Mouse (Mus musculus) hindbrain, embryonic 12.5 days (tissue): ENCODE measurements around the gene Tpm1. TPM values are rescaled to one million over a fixed set of nuclear protein-coding genes. Genes with fewer than 3 reads are reported as not detected.

ENCODE experiments used
- ATAC-seq: fragments of 200-750 bp; cut with Nextera tagmentation; 2 replicates; pipeline ENCODE4 v1.8.0; 2017; ENCODE audit warnings: moderate TSS enrichment; ENCODE audit not compliant: low FRiP score
- H3K27ac ChIP-seq: fragments of 300-500 bp; sonication (generic); 2 replicates; pipeline ENCODE4 v1.5.1; 2016; ENCODE audit warnings: mild to moderate bottlenecking
- H3K27me3 ChIP-seq: fragments of 300-500 bp; sonication (generic); 2 replicates; pipeline ENCODE4 v1.6.1; 2016; ENCODE audit warnings: mild to moderate bottlenecking
- H3K36me3 ChIP-seq: fragments of 300-500 bp; sonication (generic); 2 replicates; pipeline ENCODE4 v1.6.1; 2016; ENCODE audit warnings: mild to moderate bottlenecking
- H3K4me1 ChIP-seq: fragments of 300-500 bp; sonication (generic); 2 replicates; pipeline ENCODE4 v1.6.1; 2016
- H3K4me2 ChIP-seq: fragments of 300-500 bp; sonication (generic); replicated peaks from 2 replicates; pipeline ENCODE4 v1.6.1; 2016; ENCODE audit warnings: mild to moderate bottlenecking
- H3K4me3 ChIP-seq: fragments of 300-500 bp; sonication (generic); 2 replicates; pipeline ENCODE4 v1.5.1; 2016; ENCODE audit warnings: mild to moderate bottlenecking
- H3K9ac ChIP-seq: fragments of 300-500 bp; sonication (generic); 2 replicates; pipeline ENCODE4 v1.6.1; 2016; ENCODE audit warnings: mild to moderate bottlenecking, moderate library complexity
- H3K9me3 ChIP-seq: fragments of 300-500 bp; sonication (generic); replicated peaks from 2 replicates; pipeline ENCODE4 v1.6.1; 2016; ENCODE audit warnings: mild to moderate bottlenecking
- WGBS: fragments of 180-500 bp; shearing (Covaris S2); methylation state at CpG from one replicate; pipeline ENCODE4 v1.1.7; 2016; 5-methylcytosine and 5-hydroxymethylcytosine counted together
- polyA plus RNA-seq: library from polyadenylated mRNA; unstranded; fragments of >200 nt; fragmentation: Nextera tagmentation; extraction: Ambion mirVana; gene quantifications from 2 replicates; pipeline ENCODE4 v1.2.1, GENCODE M21; 2016

Tpm1 gene
- polyA plus RNA-seq, 1 experiment from 2014 or later, result 396 TPM

- no peaks in the 10 kb centered on the region for H3K36me3 ChIP-seq
- no peak for ATAC-seq
- H3K27ac ChIP-seq, result no peak overlapping the region
- no peak overlapping the region for H3K4me3 ChIP-seq
- peaks cover 6% of the 10 kb centered on the region for H3K4me1 ChIP-seq
- no peak overlapping the region for H3K4me2 ChIP-seq
- no peak overlapping the region for H3K9ac ChIP-seq
- 74% methylated on average over 6 of the region's 6 CpGs for WGBS
- H3K27me3 ChIP-seq, result no peaks in the 10 kb centered on the region
- no peaks in the 10 kb centered on the region for H3K9me3 ChIP-seq
Observed at GRCm38 (mm10) chr9:66989581-66989980, 59.6 kb downstream of the Tpm1 start.

GRCm38 (mm10) chr9:66988888-66989414 lies 60.3 kb downstream of the Tpm1 start:
- Histone ChIP-seq H3K4me1 (peaks cover 6% of the 10 kb centered on the region), H3K4me3 (no peak overlapping the region), H3K9me3 (no peaks in the 10 kb centered on the region), H3K27ac (no peak overlapping the region), H3K27me3 (no peaks in the 10 kb centered on the region), H3K4me2 (no peak overlapping the region), H3K9ac (no peak overlapping the region), H3K36me3 (no peaks in the 10 kb centered on the region)
- 45% methylated on average over 6 of the region's 6 CpGs for WGBS
- ATAC-seq, result no peak

- Histone ChIP-seq H3K4me2 (no peak overlapping the region), H3K4me1 (peaks cover 6% of the 10 kb centered on the region), H3K27ac (no peak overlapping the region), H3K36me3 (no peaks in the 10 kb centered on the region), H3K9me3 (no peaks in the 10 kb centered on the region), H3K4me3 (no peak overlapping the region), H3K9ac (no peak overlapping the region), H3K27me3 (no peaks in the 10 kb centered on the region)
- WGBS, result 59% methylated on average over 11 of the region's 11 CpGs
- no peak for ATAC-seq
Observed at GRCm38 (mm10) chr9:66988198-66988887, 60.9 kb downstream of the Tpm1 start.

DNA sequence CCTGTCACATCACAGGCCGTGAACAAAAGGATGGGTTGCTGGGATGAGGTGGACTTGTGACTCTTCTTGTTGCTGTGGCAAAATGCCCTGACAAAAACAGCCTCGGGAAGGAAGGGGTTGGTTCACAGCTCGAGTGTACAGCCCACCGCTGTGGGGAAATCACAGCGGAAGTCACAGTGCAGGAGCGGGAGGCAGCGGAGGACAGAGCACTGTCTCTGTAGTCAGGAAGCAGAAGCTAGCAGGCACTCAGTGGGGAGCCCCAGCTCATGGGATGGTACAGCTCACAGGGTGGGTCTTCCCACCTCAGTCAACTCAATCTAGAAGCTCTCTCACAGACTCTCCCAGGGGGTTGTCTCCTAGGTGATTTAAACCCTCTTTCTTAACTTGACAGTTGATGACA lies 63.8 kb downstream of the Tpm1 start:
- Histone ChIP-seq H3K27ac (no peak overlapping the region), H3K9me3 (no peaks in the 10 kb centered on the region), H3K9ac (no peak overlapping the region), H3K4me2 (no peak overlapping the region), H3K36me3 (no peaks in the 10 kb centered on the region), H3K27me3 (no peaks in the 10 kb centered on the region), H3K4me3 (no peak overlapping the region), H3K4me1 (peaks cover 6% of the 10 kb centered on the region)
- WGBS, result 80% methylated on average over 7 of the region's 7 CpGs
- no peak for ATAC-seq

GRCm38 (mm10) chr9:66982085-66982484 lies 67.1 kb downstream of the Tpm1 start:
- Histone ChIP-seq H3K9me3 (no peaks in the 10 kb centered on the region), H3K27ac (no peak overlapping the region), H3K4me3 (no peak overlapping the region), H3K9ac (no peak overlapping the region), H3K36me3 (no peaks in the 10 kb centered on the region), H3K27me3 (no peaks in the 10 kb centered on the region), H3K4me1 (no peaks in the 10 kb centered on the region), H3K4me2 (no peak overlapping the region)
- 80% methylated on average over 7 of the region's 7 CpGs for WGBS
- ATAC-seq, result no peak

- H3K4me2 ChIP-seq, result no peak overlapping the region
Observed at GRCm38 (mm10) chr9:66980458-66980857, 68.7 kb downstream of the Tpm1 start.

DNA sequence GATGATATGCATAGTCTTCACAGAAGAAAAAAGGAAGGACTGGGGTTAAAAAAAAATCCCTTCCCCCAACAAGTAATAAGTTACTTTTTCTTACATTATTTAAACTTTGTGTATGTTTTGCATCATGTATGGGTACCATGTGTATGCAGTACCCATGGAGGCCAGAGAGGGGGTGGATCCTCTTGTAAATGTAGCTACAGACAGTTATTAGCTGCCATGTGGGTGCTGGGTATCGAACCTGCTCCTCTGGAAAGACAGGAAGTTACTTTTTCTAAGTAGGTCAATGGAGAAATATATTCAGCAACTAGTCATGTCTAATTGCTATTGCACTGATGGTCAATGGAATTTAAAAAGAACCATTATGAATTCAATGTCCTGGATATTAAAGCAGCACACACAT lies 70.7 kb downstream of the Tpm1 start:
- Histone ChIP-seq H3K9me3 (no peaks in the 10 kb centered on the region), H3K4me3 (no peak overlapping the region), H3K4me1 (peaks cover 8% of the 10 kb centered on the region; the same call in 1 of the 2 replicates), H3K27ac (no peak overlapping the region), H3K27me3 (no peaks in the 10 kb centered on the region), H3K4me2 (no peak overlapping the region), H3K9ac (no peak overlapping the region), H3K36me3 (no peaks in the 10 kb centered on the region)
- ATAC-seq, result no peak
- 91% methylated on average over 1 of the region's 1 CpGs for WGBS

More at GRCm38 (mm10) chr9:66980458-66980857, 68.7 kb downstream of the Tpm1 start:
- H3K9ac ChIP-seq, result no peak overlapping the region
- no peaks in the 10 kb centered on the region for H3K36me3 ChIP-seq
- no peaks in the 10 kb centered on the region for H3K9me3 ChIP-seq
- H3K27ac ChIP-seq, result no peak overlapping the region
- H3K4me1 ChIP-seq, result 0 out of 2 replicates have a peak, but pooled peaks cover 4% of the 10 kb centered on the region
- no peaks in the 10 kb centered on the region for H3K27me3 ChIP-seq
- H3K4me3 ChIP-seq, result no peak overlapping the region
- 13% methylated on average over 5 of the region's 5 CpGs for WGBS
- ATAC-seq, result no peak

GRCm38 (mm10) chr9:66977982-66978381 lies 71.2 kb downstream of the Tpm1 start:
- Histone ChIP-seq H3K27me3 (no peaks in the 10 kb centered on the region), H3K4me1 (peaks cover 8% of the 10 kb centered on the region; the same call in 1 of the 2 replicates), H3K36me3 (no peaks in the 10 kb centered on the region), H3K9ac (no peak overlapping the region), H3K4me2 (no peak overlapping the region), H3K27ac (no peak overlapping the region), H3K9me3 (no peaks in the 10 kb centered on the region), H3K4me3 (no peak overlapping the region)
- WGBS, result 92% methylated on average over 1 of the region's 1 CpGs
- no peak for ATAC-seq

GRCm38 (mm10) chr9:66977121-66977520 lies 72.1 kb downstream of the Tpm1 start:
- WGBS, result 77% methylated on average over 5 of the region's 5 CpGs

DNA sequence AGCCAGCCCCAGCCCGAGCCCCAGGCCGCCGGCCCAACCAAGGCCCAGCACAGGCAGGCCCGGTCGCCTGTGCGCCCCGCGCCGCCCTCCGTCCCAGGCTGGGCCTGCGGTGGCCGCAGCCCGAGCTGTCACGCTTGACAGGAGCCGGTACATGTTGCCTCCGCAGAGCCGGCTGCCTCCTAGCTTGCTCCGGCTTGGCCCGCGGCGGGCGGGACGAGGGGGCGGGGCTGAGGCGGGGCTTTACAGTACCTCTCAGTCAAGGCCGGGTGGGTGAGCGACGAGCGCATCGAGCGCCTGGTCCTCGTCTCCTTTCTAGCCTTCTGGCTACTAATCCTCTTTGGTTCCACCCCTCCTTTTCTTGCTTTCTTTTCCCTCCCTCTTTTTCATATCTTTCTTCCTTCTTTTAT lies 74.0 kb downstream of the Tpm1 start, which contains the start of gene Lactb:
Gene Lactb (minus strand): TSS at position 246 of the 407 bp plus-strand sequence.
- peaks cover 3% of the 10 kb centered on the region; the same call in 1 of the 2 replicates for H3K36me3 ChIP-seq

More at GRCm38 (mm10) chr9:66977121-66977520, 72.1 kb downstream of the Tpm1 start:
- H3K4me2 ChIP-seq, result no peak overlapping the region
- H3K27me3 ChIP-seq, result no peaks in the 10 kb centered on the region
- no peak overlapping the region for H3K9ac ChIP-seq
- H3K9me3 ChIP-seq, result no peaks in the 10 kb centered on the region
- peaks cover 8% of the 10 kb centered on the region; the same call in 1 of the 2 replicates for H3K4me1 ChIP-seq
- no peaks in the 10 kb centered on the region for H3K36me3 ChIP-seq
- ATAC-seq, result no peak
- H3K4me3 ChIP-seq, result no peak overlapping the region
- no peak overlapping the region for H3K27ac ChIP-seq

GRCm38 (mm10) chr9:66974721-66975225 lies 74.4 kb downstream of the Tpm1 start:
- Histone ChIP-seq H3K27me3 (no peaks in the 10 kb centered on the region), H3K4me1 (peaks cover 8% of the 10 kb centered on the region; the same call in 1 of the 2 replicates), H3K9ac (peak overlapping the region; percentile 87), H3K4me2 (peak overlapping the region; percentile 67), H3K36me3 (peaks cover 8% of the 10 kb centered on the region), H3K4me3 (peak overlapping the region; percentile 98), H3K27ac (peak overlapping the region; percentile 91), H3K9me3 (no peaks in the 10 kb centered on the region)
- under 1% methylated on average over 41 of the region's 41 CpGs for WGBS
- ATAC-seq, result peak; percentile 89

More for the DNA sequence above, 74.0 kb downstream of the Tpm1 start, which contains the start of gene Lactb:
- Histone ChIP-seq H3K4me3 (peak within 1 kb of the TSS; percentile 98), H3K9me3 (no peaks in the 10 kb centered on the region), H3K27me3 (no peaks in the 10 kb centered on the region), H3K4me1 (peaks cover 8% of the 10 kb centered on the region; the same call in 1 of the 2 replicates), H3K4me2 (peak within 1 kb of the TSS; percentile 67), H3K9ac (peak within 1 kb of the TSS; percentile 87), H3K27ac (peak within 1 kb of the TSS; percentile 91)
- under 1% methylated on average over 25 of the region's 32 CpGs for WGBS
- ATAC-seq, result peak; percentile 96
